ENCODE assay signal across 8 mouse cellular contexts in the genomic region with DNA sequence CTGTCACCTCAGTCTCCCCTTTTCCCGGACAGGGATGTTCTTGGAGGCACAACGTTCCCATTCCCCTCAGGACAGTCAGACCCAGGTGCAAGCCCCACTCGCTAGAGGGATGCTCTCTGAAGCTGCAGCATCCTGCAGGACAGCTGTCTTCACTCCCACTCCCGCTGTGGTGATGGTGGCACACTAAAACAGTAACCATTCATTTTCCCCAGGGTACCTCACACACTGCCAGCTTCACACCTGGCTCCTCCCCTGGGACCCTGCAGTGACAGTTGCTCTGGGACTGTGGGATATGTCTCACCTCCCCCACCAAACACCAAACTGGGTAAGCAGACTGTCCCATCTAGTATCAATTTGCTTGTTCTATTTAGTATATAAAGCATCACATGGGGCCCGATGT. TPM values are rescaled to one million over a fixed set of nuclear protein-coding genes. Genes with fewer than 3 reads are reported as not detected.
DNase-seq lines count a peak whose midpoint lies in the region; ATAC-seq lines count a peak whose summit lies in the region.

No protein-coding gene starts in this region.

- no peaks in the 10 kb centered on the region for H3K27me3 ChIP-seq in lung, embryonic 16.5 days (ENCODE audit: control insufficient read depth, insufficient read depth, low read depth, low read length)
- H3K27me3 ChIP-seq in embryonic facial prominence, embryonic 14.5 days (replicated peaks; ENCODE audit: control insufficient read depth, insufficient read depth, low read length) = no peaks in the 10 kb centered on the region
- no peaks in the 10 kb centered on the region for H3K27me3 ChIP-seq in intestine, embryonic 16.5 days (replicated peaks; ENCODE audit: control insufficient read depth, insufficient read depth, low read length)
- H3K27me3 ChIP-seq in neural tube, embryonic 15.5 days (replicated peaks) = no peaks in the 10 kb centered on the region

- H3K9me3 ChIP-seq in lung, embryonic 16.5 days (ENCODE audit: control insufficient read depth, low read length) = no peaks in the 10 kb centered on the region
- no peaks in the 10 kb centered on the region for H3K9me3 ChIP-seq in embryonic facial prominence, embryonic 14.5 days (ENCODE audit: control insufficient read depth, low read length)
- H3K9me3 ChIP-seq in intestine, embryonic 16.5 days (ENCODE audit: control insufficient read depth, low read length) = no peaks in the 10 kb centered on the region
- no peaks in the 10 kb centered on the region for H3K9me3 ChIP-seq in neural tube, embryonic 15.5 days (replicated peaks)

- peaks cover 28% of the 10 kb centered on the region for H3K36me3 ChIP-seq in lung, embryonic 16.5 days (ENCODE audit: control insufficient read depth, insufficient read depth, low read length)
- H3K36me3 ChIP-seq in embryonic facial prominence, embryonic 14.5 days (ENCODE audit: control insufficient read depth, insufficient read depth, low read length) = peaks cover 38% of the 10 kb centered on the region
- peaks cover 28% of the 10 kb centered on the region for H3K36me3 ChIP-seq in intestine, embryonic 16.5 days (ENCODE audit: control insufficient read depth, insufficient read depth, low read length)
- peaks cover 25% of the 10 kb centered on the region for H3K36me3 ChIP-seq in neural tube, embryonic 15.5 days

- H3K4me2 ChIP-seq in lung, embryonic 16.5 days (ENCODE audit: low read depth, low read length) = peak overlapping the region; percentile 76
- peak overlapping the region; percentile 72 for H3K4me2 ChIP-seq in embryonic facial prominence, embryonic 14.5 days (ENCODE audit: low read depth, low read length)
- peak overlapping the region; percentile 85 for H3K4me2 ChIP-seq in intestine, embryonic 16.5 days (ENCODE audit: low read depth, low read length)
- peak overlapping the region; percentile 94 for H3K4me2 ChIP-seq in neural tube, embryonic 15.5 days

- DNase-seq in lung, postnatal 25 days (ENCODE audit: low spot score) = no peak
- DNase-seq in embryonic facial prominence, embryonic 14.5 days (ENCODE audit: low spot score) = peak; percentile 30
- DNase-seq in adrenal gland, adult 8-10 months = no peak
- no peak for DNase-seq in layer of hippocampus, adult 8-10 months (ENCODE audit: low spot score in 2 of 2)
- DNase-seq in testis, postnatal 10 days (ENCODE audit: low spot score) = no peak

- peaks cover 15% of the 10 kb centered on the region for H3K4me1 ChIP-seq in lung, embryonic 16.5 days (replicated peaks; ENCODE audit: control insufficient read depth, insufficient read depth, low read length)
- peaks cover 15% of the 10 kb centered on the region for H3K4me1 ChIP-seq in embryonic facial prominence, embryonic 14.5 days (ENCODE audit: control insufficient read depth, insufficient read depth, low read length)
- H3K4me1 ChIP-seq in intestine, embryonic 16.5 days (ENCODE audit: control insufficient read depth, insufficient read depth, low read length) = peaks cover 11% of the 10 kb centered on the region
- H3K4me1 ChIP-seq in neural tube, embryonic 15.5 days = peaks cover 16% of the 10 kb centered on the region

- H3K9ac ChIP-seq in lung, embryonic 16.5 days (ENCODE audit: low read length) = peak overlapping the region; percentile 62
- peak overlapping the region; percentile 71 for H3K9ac ChIP-seq in embryonic facial prominence, embryonic 14.5 days (ENCODE audit: low read depth, low read length)
- H3K9ac ChIP-seq in intestine, embryonic 16.5 days (ENCODE audit: low read depth, low read length) = peak overlapping the region; percentile 73
- H3K9ac ChIP-seq in neural tube, embryonic 15.5 days (replicated peaks) = peak overlapping the region; percentile 48

- WGBS in lung, embryonic 16.5 days = 12% methylated on average over 5 of the region's 5 CpGs
- 20% methylated on average over 5 of the region's 5 CpGs for WGBS in embryonic facial prominence, embryonic 14.5 days
- WGBS in intestine, embryonic 16.5 days = 13% methylated on average over 5 of the region's 5 CpGs
- 20% methylated on average over 5 of the region's 5 CpGs for WGBS in neural tube, embryonic 15.5 days

- no peak overlapping the region for H3K27ac ChIP-seq in lung, embryonic 16.5 days (ENCODE audit: low read length)
- no peak overlapping the region for H3K27ac ChIP-seq in embryonic facial prominence, embryonic 14.5 days (replicated peaks; ENCODE audit: low read depth, low read length)
- no peak overlapping the region for H3K27ac ChIP-seq in intestine, embryonic 16.5 days (ENCODE audit: low read length)
- H3K27ac ChIP-seq in neural tube, embryonic 15.5 days (replicated peaks) = no peak overlapping the region

- H3K4me3 ChIP-seq in lung, embryonic 16.5 days (ENCODE audit: low read length) = peak overlapping the region; percentile 54
- H3K4me3 ChIP-seq in embryonic facial prominence, embryonic 14.5 days (ENCODE audit: low read depth, low read length) = peak overlapping the region; percentile 70
- peak overlapping the region; percentile 69 for H3K4me3 ChIP-seq in intestine, embryonic 16.5 days (ENCODE audit: low read length)
- peak overlapping the region; percentile 57 for H3K4me3 ChIP-seq in neural tube, embryonic 15.5 days (replicated peaks)

- no peak for ATAC-seq in lung, embryonic 16.5 days (ENCODE audit: low read depth)
- ATAC-seq in embryonic facial prominence, embryonic 14.5 days (ENCODE audit: low read depth) = no peak
- ATAC-seq in intestine, embryonic 16.5 days = no peak
- ATAC-seq in neural tube, embryonic 15.5 days (ENCODE audit: low FRiP score) = no peak

RNA-seq across cellular contexts. Expression of gene Pold1, which starts 0.9 kb away (rescaled TPM):
- 100 and 109 TPM in 2 replicates for polyA plus RNA-seq in lung, embryonic 16.5 days (2015; fragmentation: Nextera tagmentation; extraction: Ambion mirVana)
- polyA plus RNA-seq in embryonic facial prominence, embryonic 14.5 days (2014; fragmentation: Nextera tagmentation; extraction: Ambion mirVana) = 57.9 and 64.1 TPM in 2 replicates
- 68.5 and 76.4 TPM in 2 replicates for polyA plus RNA-seq in intestine, embryonic 16.5 days (2015; fragmentation: Nextera tagmentation; extraction: Ambion mirVana)
- 18.8 and 38.9 TPM in 2 replicates for polyA plus RNA-seq in neural tube, embryonic 15.5 days (2015; fragmentation: Nextera tagmentation; extraction: Ambion mirVana)
- total RNA-seq in adrenal gland, adult 8-10 months (2022) = 10 to 100 TPM; 10.9 to 18.6 (median 15.9) TPM
- 10 to 100 TPM in 2 of 4 experiments, 1 to 10 TPM in 2; 8.2 to 11.5 (median 10.2) TPM for total RNA-seq in layer of hippocampus, adult 8-10 months (2022)

RNA-seq across cellular contexts. Expression of gene Nr1h2, which starts 6.0 kb away (rescaled TPM):
- 86.2 and 87.0 TPM in 2 replicates for polyA plus RNA-seq in lung, embryonic 16.5 days (2015; fragmentation: Nextera tagmentation; extraction: Ambion mirVana)
- polyA plus RNA-seq in embryonic facial prominence, embryonic 14.5 days (2014; fragmentation: Nextera tagmentation; extraction: Ambion mirVana) = 60.8 and 64.5 TPM in 2 replicates
- polyA plus RNA-seq in intestine, embryonic 16.5 days (2015; fragmentation: Nextera tagmentation; extraction: Ambion mirVana) = 79.3 and 83.3 TPM in 2 replicates
- 54.0 and 62.0 TPM in 2 replicates for polyA plus RNA-seq in neural tube, embryonic 15.5 days (2015; fragmentation: Nextera tagmentation; extraction: Ambion mirVana)
- 100 to 1,000 TPM in 3 of 4 experiments, 10 to 100 TPM in 1; 94.3 to 153 (median 129) TPM for total RNA-seq in adrenal gland, adult 8-10 months (2022)
- 10 to 100 TPM; 57.2 to 67.9 (median 61.1) TPM for total RNA-seq in layer of hippocampus, adult 8-10 months (2022)

RNA-seq across cellular contexts. Expression of gene Spib, which starts 15.9 kb away (rescaled TPM):
- polyA plus RNA-seq in lung, embryonic 16.5 days (2015; fragmentation: Nextera tagmentation; extraction: Ambion mirVana) = 0.33 and 1.1 TPM in 2 replicates
- polyA plus RNA-seq in embryonic facial prominence, embryonic 14.5 days (2014; fragmentation: Nextera tagmentation; extraction: Ambion mirVana) = 0.26 and 0.35 TPM in 2 replicates
- polyA plus RNA-seq in intestine, embryonic 16.5 days (2015; fragmentation: Nextera tagmentation; extraction: Ambion mirVana) = 0.39 and 0.48 TPM in 2 replicates
- polyA plus RNA-seq in neural tube, embryonic 15.5 days (2015; fragmentation: Nextera tagmentation; extraction: Ambion mirVana) = 7.5 TPM in 1 of 2 replicates, not detected in the other
- total RNA-seq in adrenal gland, adult 8-10 months (2022) = under 1 TPM; 0.32 to 0.77 (median 0.43) TPM
- under 1 TPM in 1 of 4 experiments, not detected in 3; 0.16 TPM for total RNA-seq in layer of hippocampus, adult 8-10 months (2022)

RNA-seq across cellular contexts. Expression of gene Mybpc2, which starts 23.3 kb away (rescaled TPM):
- polyA plus RNA-seq in lung, embryonic 16.5 days (2015; fragmentation: Nextera tagmentation; extraction: Ambion mirVana) = 0.63 and 1.2 TPM in 2 replicates
- polyA plus RNA-seq in embryonic facial prominence, embryonic 14.5 days (2014; fragmentation: Nextera tagmentation; extraction: Ambion mirVana) = 0.38 and 0.57 TPM in 2 replicates
- 0.38 and 0.45 TPM in 2 replicates for polyA plus RNA-seq in intestine, embryonic 16.5 days (2015; fragmentation: Nextera tagmentation; extraction: Ambion mirVana)
- polyA plus RNA-seq in neural tube, embryonic 15.5 days (2015; fragmentation: Nextera tagmentation; extraction: Ambion mirVana) = 0.14 and 0.36 TPM in 2 replicates
- under 1 TPM in 2 of 4 experiments, not detected in 2; 0.07 to 0.08 TPM for total RNA-seq in adrenal gland, adult 8-10 months (2022)
- total RNA-seq in layer of hippocampus, adult 8-10 months (2022) = under 1 TPM in 3 of 4 experiments, not detected in 1; 0.10 to 0.57 (median 0.14) TPM

RNA-seq across cellular contexts. Expression of gene Napsa, which starts 24.5 kb away (rescaled TPM):
- polyA plus RNA-seq in lung, embryonic 16.5 days (2015; fragmentation: Nextera tagmentation; extraction: Ambion mirVana) = 93.0 and 140 TPM in 2 replicates
- polyA plus RNA-seq in embryonic facial prominence, embryonic 14.5 days (2014; fragmentation: Nextera tagmentation; extraction: Ambion mirVana) = 1.7 and 2.8 TPM in 2 replicates
- 3.4 and 3.9 TPM in 2 replicates for polyA plus RNA-seq in intestine, embryonic 16.5 days (2015; fragmentation: Nextera tagmentation; extraction: Ambion mirVana)
- 1.1 and 4.9 TPM in 2 replicates for polyA plus RNA-seq in neural tube, embryonic 15.5 days (2015; fragmentation: Nextera tagmentation; extraction: Ambion mirVana)
- 1 to 10 TPM in 3 of 4 experiments, under 1 TPM in 1; 1.00 to 2.0 (median 1.5) TPM for total RNA-seq in adrenal gland, adult 8-10 months (2022)
- total RNA-seq in layer of hippocampus, adult 8-10 months (2022) = under 1 TPM in 1 of 4 experiments, not detected in 3; 0.65 TPM
